Mouse (Mus musculus) intestine, postnatal 0 days (tissue): ENCODE data around the gene Map6. TPM values are rescaled to one million over a fixed set of nuclear protein-coding genes. Genes with fewer than 3 reads are reported as not detected.

Source experiments
- ATAC-seq: fragments of 200-750 bp; cut with Nextera tagmentation; 2 replicates; pipeline ENCODE4 v1.8.0; 2017; ENCODE audit warnings: mild to moderate bottlenecking, moderate TSS enrichment, moderate library complexity
- H3K27ac ChIP-seq: fragments of 300-500 bp; sonication (generic); 2 replicates; pipeline ENCODE4 v1.5.1; 2014; ENCODE audit warnings: mild to moderate bottlenecking, low read depth, low read length, moderate library complexity
- H3K27me3 ChIP-seq: fragments of 300-500 bp; sonication (generic); replicated peaks from 2 replicates; pipeline ENCODE4 v1.6.1; 2014; ENCODE audit warnings: low read length, mixed read lengths; ENCODE audit not compliant: control insufficient read depth, insufficient read depth
- H3K36me3 ChIP-seq: fragments of 300-500 bp; sonication (generic); 2 replicates; pipeline ENCODE4 v1.6.1; 2014; ENCODE audit warnings: mild to moderate bottlenecking, moderate library complexity; ENCODE audit not compliant: control insufficient read depth, insufficient read depth
- H3K4me1 ChIP-seq: fragments of 300-500 bp; sonication (generic); replicated peaks from 2 replicates; pipeline ENCODE4 v1.6.1; 2014; ENCODE audit warnings: antibody characterized with exemption, low read length, mixed read lengths; ENCODE audit not compliant: control insufficient read depth, insufficient read depth
- H3K4me2 ChIP-seq: fragments of 300-500 bp; sonication (generic); replicated peaks from 2 replicates; pipeline ENCODE4 v1.6.1; 2014; ENCODE audit warnings: low read depth, mild to moderate bottlenecking, moderate library complexity
- H3K4me3 ChIP-seq: fragments of 300-500 bp; sonication (generic); 2 replicates; pipeline ENCODE4 v1.5.1; 2014; ENCODE audit warnings: low read depth, low read length
- H3K9ac ChIP-seq: fragments of 300-500 bp; sonication (generic); 2 replicates; pipeline ENCODE4 v1.6.1; 2014; ENCODE audit warnings: mild to moderate bottlenecking, low read depth, low read length
- H3K9me3 ChIP-seq: fragments of 300-500 bp; sonication (generic); 2 replicates; pipeline ENCODE4 v1.6.1; 2016; ENCODE audit warnings: mixed run types; ENCODE audit not compliant: control insufficient read depth
- CTCF ChIP-seq: sonication (generic); IDR thresholded peaks from 2 replicates; pipeline ENCODE4 v1.5.1; 2016; ENCODE audit warnings: low read depth, mild to moderate bottlenecking, control low read depth, antibody characterized with exemption, moderate library complexity
- WGBS: fragments of 180-500 bp; shearing (Covaris S2); extraction: QIAGEN DNeasy Blood & Tissue Kit; methylation state at CpG from one replicate; pipeline ENCODE4 v1.1.7; 2014; 5-methylcytosine and 5-hydroxymethylcytosine counted together
- polyA plus RNA-seq: library from polyadenylated mRNA; unstranded; fragments of >200 nt; fragmentation: Nextera tagmentation; extraction: Ambion mirVana; gene quantifications from 2 replicates; pipeline ENCODE4 v1.2.1, GENCODE M21; 2015

Gene Map6
- polyA plus RNA-seq, 1 experiment from 2014 or later, result 4.1 TPM

DNA sequence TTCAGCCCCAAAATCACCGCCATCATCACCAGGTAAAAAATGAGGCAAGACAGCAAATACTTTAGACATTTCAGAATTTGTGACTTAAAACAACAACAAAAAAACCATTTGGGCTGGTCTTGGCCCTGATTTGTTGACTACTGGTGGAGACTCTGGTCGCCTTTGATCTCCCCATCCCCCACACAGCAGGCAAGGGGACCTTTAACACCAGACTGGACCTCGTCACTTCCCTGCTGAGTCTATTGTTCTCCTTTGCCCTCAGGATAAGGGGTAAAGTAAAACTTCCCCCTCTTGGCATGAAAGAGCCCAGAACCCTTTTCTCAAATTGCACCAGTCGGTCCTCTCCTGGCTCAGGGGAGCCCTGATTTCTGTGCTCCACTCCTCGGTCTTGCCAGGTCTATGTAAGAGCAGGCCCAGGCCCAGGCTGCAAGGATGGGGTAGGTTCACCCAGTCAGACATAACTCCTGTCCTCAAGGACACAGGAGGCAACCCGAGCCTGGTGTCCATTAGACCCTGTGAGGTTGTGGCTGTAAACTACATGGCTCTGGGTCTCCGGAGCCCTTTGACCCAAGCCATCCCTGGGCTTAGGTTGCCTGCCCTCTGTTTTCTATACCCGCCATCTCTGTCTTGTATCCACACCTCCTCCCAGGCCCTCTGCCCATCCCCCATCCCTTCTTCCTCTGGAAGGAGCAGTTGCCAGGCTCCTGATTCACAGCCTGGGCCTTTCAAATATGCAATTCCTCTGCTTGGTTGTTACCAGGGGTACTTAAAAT, 30.2 kb upstream of the Map6 start:
- H3K9ac ChIP-seq, result peak overlapping the region; percentile 26; the same call in 1 of the 2 replicates
- peak overlapping the region; percentile 74 for H3K4me2 ChIP-seq
- no peaks in the 10 kb centered on the region for H3K36me3 ChIP-seq
- no peak for ATAC-seq
- no peaks in the 10 kb centered on the region for H3K9me3 ChIP-seq
- H3K4me1 ChIP-seq, result 0 out of 2 replicates have a peak, but pooled peaks cover 12% of the 10 kb centered on the region
- 44% methylated on average over 8 of the region's 8 CpGs for WGBS
- peak overlapping the region; percentile 88 for H3K27ac ChIP-seq
- H3K4me3 ChIP-seq, result peak overlapping the region; percentile 51
- no peak for TF ChIP-seq CTCF
- H3K27me3 ChIP-seq, result no peaks in the 10 kb centered on the region

DNA sequence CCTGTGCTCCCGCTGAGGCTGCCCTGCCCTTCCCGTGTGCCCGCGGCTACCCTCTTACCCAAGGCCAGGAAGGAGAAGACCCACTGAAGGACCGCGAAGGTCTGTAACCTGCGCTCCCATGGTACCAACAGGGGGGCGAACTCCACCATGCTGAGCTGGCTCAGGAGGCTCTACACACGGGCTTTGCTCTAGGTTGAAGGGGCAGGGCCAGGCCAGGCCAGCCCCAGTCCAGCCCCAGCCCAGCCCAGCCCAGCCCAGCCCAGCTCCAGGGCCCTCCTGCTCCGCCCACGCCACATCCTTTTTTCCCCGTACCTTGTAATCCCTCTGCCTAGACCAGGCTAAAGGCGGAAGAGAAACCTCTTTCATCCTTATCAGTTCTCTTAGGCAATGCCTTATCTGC, 28.8 kb upstream of the Map6 start, which contains the start of gene Mogat2:
Gene Mogat2 (minus strand): TSS at position 203 of the 400 bp plus-strand sequence.
- H3K4me2 ChIP-seq, result peak within 1 kb of the TSS; percentile 74
- H3K4me3 ChIP-seq, result peak within 1 kb of the TSS; percentile 51
- WGBS, result 8% methylated on average over 13 of the region's 13 CpGs
- H3K36me3 ChIP-seq, result no peaks in the 10 kb centered on the region
- peak within 1 kb of the TSS; percentile 88 for H3K27ac ChIP-seq
- H3K9ac ChIP-seq, result peak within 1 kb of the TSS; percentile 73
- H3K27me3 ChIP-seq, result no peaks in the 10 kb centered on the region
- TF ChIP-seq CTCF, result no peak
- H3K9me3 ChIP-seq, result no peaks in the 10 kb centered on the region
- H3K4me1 ChIP-seq, result 0 out of 2 replicates have a peak, but pooled peaks cover 12% of the 10 kb centered on the region
- peak; percentile 92 for ATAC-seq

DNA sequence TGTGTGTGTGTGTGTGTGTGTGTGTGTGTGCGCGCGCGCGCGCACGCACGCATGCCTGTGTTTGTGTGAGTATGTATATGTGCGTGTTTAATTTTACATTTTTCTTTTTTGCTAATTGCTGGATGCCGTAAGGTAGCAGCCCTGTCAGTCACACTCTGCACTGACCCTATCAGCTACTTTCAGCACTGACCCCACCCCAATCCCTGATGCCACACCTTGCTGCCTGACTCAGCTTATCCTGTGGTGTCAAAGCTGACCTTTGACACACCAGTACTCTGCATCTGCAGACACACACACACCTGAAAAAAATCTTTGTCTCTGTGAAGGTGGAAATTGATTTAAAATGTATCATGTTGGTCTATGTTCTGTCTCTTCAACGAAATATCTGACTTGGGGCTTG, 25.1 kb upstream of the Map6 start:
- H3K27ac ChIP-seq, result no peak overlapping the region
- H3K4me3 ChIP-seq, result no peak overlapping the region
- no peak for TF ChIP-seq CTCF
- ATAC-seq, result no peak
- H3K4me1 ChIP-seq, result 0 out of 2 replicates have a peak, but pooled peaks cover 12% of the 10 kb centered on the region
- no peaks in the 10 kb centered on the region for H3K36me3 ChIP-seq
- H3K9me3 ChIP-seq, result no peaks in the 10 kb centered on the region
- no peaks in the 10 kb centered on the region for H3K27me3 ChIP-seq
- H3K4me2 ChIP-seq, result no peak overlapping the region
- WGBS, result 88% methylated on average over 11 of the region's 11 CpGs
- no peak overlapping the region for H3K9ac ChIP-seq

- no peak for ATAC-seq
- Histone ChIP-seq H3K4me1 (0 out of 2 replicates have a peak, but pooled peaks cover 2% of the 10 kb centered on the region), H3K4me2 (no peak overlapping the region), H3K9ac (no peak overlapping the region), H3K27me3 (0 out of 2 replicates have a peak, but pooled peaks cover 3% of the 10 kb centered on the region), H3K36me3 (no peaks in the 10 kb centered on the region), H3K27ac (no peak overlapping the region), H3K9me3 (no peaks in the 10 kb centered on the region), H3K4me3 (no peak overlapping the region)
- 57% methylated on average over 5 of the region's 5 CpGs for WGBS
- TF ChIP-seq CTCF, result no peak
Observed at GRCm38 (mm10) chr7:99248157-99248742, 19.0 kb upstream of the Map6 start.

- H3K27ac ChIP-seq, result no peak overlapping the region
- H3K4me3 ChIP-seq, result peak overlapping the region; percentile 37
- ATAC-seq, result no peak; the same call in 1 of the 2 replicates
- H3K36me3 ChIP-seq, result no peaks in the 10 kb centered on the region
- 0 out of 2 replicates have a peak, but pooled peaks cover 3% of the 10 kb centered on the region for H3K27me3 ChIP-seq
- peak overlapping the region; percentile 70 for H3K4me2 ChIP-seq
- no peak for TF ChIP-seq CTCF
- 0 out of 2 replicates have a peak, but pooled peaks cover 2% of the 10 kb centered on the region for H3K4me1 ChIP-seq
- no peaks in the 10 kb centered on the region for H3K9me3 ChIP-seq
- H3K9ac ChIP-seq, result 0 out of 2 replicates have a peak overlapping the region, but pooled peaks have one; percentile 22
- WGBS, result 3% methylated on average over 34 of the region's 44 CpGs
Observed at GRCm38 (mm10) chr7:99248906-99249581, 18.2 kb upstream of the Map6 start.

DNA sequence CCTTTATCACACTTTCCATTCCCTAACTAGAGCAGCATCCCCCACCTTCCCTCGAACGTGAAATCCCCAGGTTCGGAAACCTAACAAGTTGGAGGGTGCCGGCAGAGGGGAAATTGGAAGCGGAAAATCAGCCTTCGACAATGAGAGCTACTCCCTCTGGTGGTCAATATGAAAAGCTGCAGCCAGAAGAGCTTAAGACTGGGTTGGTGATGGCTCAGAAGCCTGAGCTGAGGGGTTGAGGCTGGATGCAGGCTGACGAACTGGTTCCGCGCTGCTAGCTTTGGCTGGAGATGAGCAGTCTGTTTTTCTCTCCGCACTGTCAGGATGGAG, 17.7 kb upstream of the Map6 start:
- 2% methylated on average over 10 of the region's 10 CpGs for WGBS
- no peak overlapping the region for H3K9ac ChIP-seq
- H3K4me2 ChIP-seq, result peak overlapping the region; percentile 70
- H3K9me3 ChIP-seq, result no peaks in the 10 kb centered on the region
- 0 out of 2 replicates have a peak, but pooled peaks cover 2% of the 10 kb centered on the region for H3K4me1 ChIP-seq
- H3K27ac ChIP-seq, result no peak overlapping the region
- peak; percentile 47 for ATAC-seq
- peak; percentile 94 for TF ChIP-seq CTCF
- peak overlapping the region; percentile 37 for H3K4me3 ChIP-seq
- H3K36me3 ChIP-seq, result no peaks in the 10 kb centered on the region
- H3K27me3 ChIP-seq, result 0 out of 2 replicates have a peak, but pooled peaks cover 3% of the 10 kb centered on the region
